Mouse (Mus musculus) erythroblast, embryonic 14.5 days (primary cell): ENCODE data around the gene Gli2.

Experiments used
- GATA1 ChIP-seq: IDR thresholded peaks from 2 replicates; pipeline ENCODE4 v1.6.1; 2012; ENCODE audit warnings: low read length, inconsistent platforms, mixed read lengths
- TAL1 ChIP-seq: IDR thresholded peaks from 3 replicates; pipeline ENCODE4 v1.6.1; 2012; ENCODE audit warnings: low read length, inconsistent platforms, mixed read lengths

GRCm38 (mm10) chr1:118932167-118932566 is 121.3 kb downstream of the Gli2 start:
- no peak for TF ChIP-seq TAL1
- no peak for TF ChIP-seq GATA1
